Mouse (Mus musculus) cerebellum, adult 2 months (tissue): ENCODE measurements at regions not wholly inside any gene's neighbourhood (a gene's known extent, or its start where the extent isn't known, plus 50 kb on each side); places are given as distances from the start of the nearest gene placed in this dataset.

ENCODE experiments used
- DNase-seq, 2 experiments: peaks; one replicate each; pipeline ENCODE4 v3.0.0; 2021
- H3K27ac ChIP-seq: fragments of 200-500 bp; 2 replicates; pipeline ENCODE4 v1.5.1; 2012; ENCODE audit warnings: low read length, control low read depth, inconsistent platforms; ENCODE audit not compliant: insufficient read depth
- H3K27me3 ChIP-seq: fragments of 200-500 bp; 2 replicates; pipeline ENCODE4 v1.6.1; 2012; ENCODE audit warnings: inconsistent platforms, mild to moderate bottlenecking, low read length, moderate library complexity; ENCODE audit not compliant: control insufficient read depth, insufficient read depth
- H3K4me1 ChIP-seq: fragments of 200-500 bp; 2 replicates; pipeline ENCODE4 v1.6.1; 2011; ENCODE audit warnings: low read length; ENCODE audit not compliant: control insufficient read depth, insufficient read depth
- H3K4me3 ChIP-seq: fragments of 200-500 bp; replicated peaks from 2 replicates; pipeline ENCODE3; 2011; ENCODE audit warnings: mild to moderate bottlenecking, low read depth, low read length, control low read depth; ENCODE audit not compliant: insufficient read depth
- CTCF ChIP-seq: fragments of 200-500 bp; IDR thresholded peaks from 2 replicates; pipeline ENCODE4 v1.5.1; 2011; ENCODE audit warnings: low read depth, mild to moderate bottlenecking, control low read depth, low read length, moderate library complexity, borderline replicate concordance; ENCODE audit not compliant: insufficient read depth
- POLR2A ChIP-seq: fragments of 200-500 bp; IDR thresholded peaks from 2 replicates; pipeline ENCODE4 v1.6.1; 2011; ENCODE audit warnings: low read length, control low read depth, borderline replicate concordance; ENCODE audit not compliant: insufficient read depth
- WGBS: fragments of 180-500 bp; shearing (Covaris S2); methylation state at CpG from one replicate; pipeline ENCODE4 v1.1.7; 2018; 5-methylcytosine and 5-hydroxymethylcytosine counted together

DNA sequence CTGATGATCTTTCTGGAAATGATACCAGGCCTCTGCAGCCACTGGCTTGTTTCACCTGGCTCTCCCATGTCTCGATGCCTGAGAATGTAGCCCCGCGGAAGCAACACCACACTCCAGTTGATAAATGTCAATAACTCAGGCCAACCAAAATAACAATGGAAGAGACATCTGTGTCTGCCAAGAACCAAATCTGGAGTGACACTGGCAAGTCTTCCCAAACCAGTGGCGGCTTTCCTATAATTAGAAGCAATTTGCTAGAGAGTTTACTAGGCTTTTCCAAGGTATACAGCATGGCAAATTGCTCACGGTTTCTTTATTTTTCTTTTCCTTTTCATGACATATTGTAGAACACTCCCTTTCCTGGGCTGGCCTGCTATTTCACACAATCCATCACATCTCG is 268.1 kb upstream of the Msx2 start:
- H3K27me3 ChIP-seq = no peaks in the 10 kb centered on the region
- H3K27ac ChIP-seq = no peak overlapping the region
- H3K4me3 ChIP-seq = no peak overlapping the region
- no peak for DNase-seq
- TF ChIP-seq POLR2A (no peak), CTCF (no peak)
- H3K4me1 ChIP-seq = no peaks in the 10 kb centered on the region
- WGBS = 56% methylated on average over 6 of the region's 6 CpGs

DNA sequence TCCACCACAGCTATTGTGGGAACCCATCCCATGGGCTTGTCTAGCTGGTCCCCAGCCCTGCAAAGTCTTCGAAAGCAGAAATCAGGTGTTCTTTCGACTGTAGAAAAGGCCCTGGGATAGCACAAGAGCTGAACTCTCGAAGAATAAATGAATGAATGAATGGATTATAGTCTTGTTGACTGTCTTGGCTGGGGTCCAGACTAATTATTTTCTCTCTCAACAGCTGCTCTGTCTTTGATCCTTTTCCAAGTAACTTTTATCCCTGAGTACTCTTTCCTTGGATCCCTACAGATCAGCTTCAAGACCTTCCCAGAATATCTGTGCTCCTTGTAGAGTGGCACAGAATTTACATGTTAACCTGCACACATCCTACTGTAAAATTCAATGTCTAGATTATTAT is 266.3 kb upstream of the Msx2 start:
- H3K27ac ChIP-seq = no peak overlapping the region
- 25% methylated on average over 3 of the region's 3 CpGs for WGBS
- no peak overlapping the region for H3K4me3 ChIP-seq
- no peak for DNase-seq
- no peak for TF ChIP-seq POLR2A
- TF ChIP-seq CTCF = no peak
- no peaks in the 10 kb centered on the region for H3K27me3 ChIP-seq
- H3K4me1 ChIP-seq = no peaks in the 10 kb centered on the region

DNA sequence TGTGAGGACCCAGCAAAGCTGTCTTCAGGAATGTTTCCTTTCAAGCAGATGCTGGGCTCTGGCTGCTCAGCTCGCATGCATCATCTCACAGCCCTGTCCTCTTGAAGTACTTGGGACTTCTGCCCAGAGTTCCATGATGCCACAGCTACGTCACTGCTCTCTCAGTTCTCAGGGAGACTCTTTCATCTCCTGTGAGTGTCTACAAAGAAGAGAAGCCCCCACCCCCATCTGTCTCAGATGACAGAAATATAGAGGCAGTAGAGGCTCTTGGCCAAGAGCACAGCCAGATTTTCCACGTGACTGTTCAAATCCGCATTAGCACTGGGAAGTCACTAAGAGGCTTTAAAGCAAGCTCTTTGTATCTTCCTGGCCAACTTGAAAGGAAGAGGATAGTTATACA is 262.1 kb upstream of the Msx2 start:
- WGBS = 6% methylated on average over 4 of the region's 4 CpGs
- no peak overlapping the region for H3K27ac ChIP-seq
- TF ChIP-seq CTCF (no peak), POLR2A (no peak)
- no peak for DNase-seq
- H3K4me3 ChIP-seq = no peak overlapping the region
- H3K4me1 ChIP-seq = no peaks in the 10 kb centered on the region
- H3K27me3 ChIP-seq = no peaks in the 10 kb centered on the region

DNA sequence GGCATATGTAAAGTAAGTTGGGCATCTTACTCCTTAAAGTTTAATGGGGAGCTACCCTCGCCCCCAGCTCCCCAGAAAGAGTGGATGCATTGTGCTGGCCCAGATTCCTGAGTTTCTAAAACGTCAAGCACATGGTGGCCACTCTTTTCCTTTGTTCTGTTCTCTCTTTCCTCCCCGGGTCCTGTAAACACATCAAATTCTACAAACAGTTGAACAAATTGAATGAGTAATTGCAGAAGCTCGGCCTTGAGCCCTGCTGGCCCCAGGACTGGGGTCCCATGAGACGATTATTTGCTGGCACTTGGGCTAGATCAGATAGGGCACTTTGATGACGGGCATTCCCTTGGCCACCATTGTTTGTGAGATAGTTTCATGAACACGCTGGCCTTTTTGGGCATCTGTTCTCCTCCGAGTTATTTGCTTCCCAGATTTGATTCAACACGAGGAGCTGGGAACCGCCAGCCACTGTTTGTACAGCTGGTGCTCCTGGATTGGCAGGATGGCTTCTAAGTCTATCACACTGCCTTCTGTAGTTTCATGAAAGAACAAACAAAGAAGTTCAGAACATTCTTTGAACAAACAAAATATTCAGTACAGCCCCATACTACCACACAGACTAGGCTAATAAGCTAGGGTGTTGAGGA is 257.5 kb upstream of the Msx2 start:
- TF ChIP-seq POLR2A = no peak
- no peak for TF ChIP-seq CTCF
- Histone ChIP-seq H3K4me1 (no peaks in the 10 kb centered on the region), H3K27me3 (no peaks in the 10 kb centered on the region), H3K27ac (no peak overlapping the region), H3K4me3 (no peak overlapping the region)
- no peak for DNase-seq
- 49% methylated on average over 10 of the region's 10 CpGs for WGBS

DNA sequence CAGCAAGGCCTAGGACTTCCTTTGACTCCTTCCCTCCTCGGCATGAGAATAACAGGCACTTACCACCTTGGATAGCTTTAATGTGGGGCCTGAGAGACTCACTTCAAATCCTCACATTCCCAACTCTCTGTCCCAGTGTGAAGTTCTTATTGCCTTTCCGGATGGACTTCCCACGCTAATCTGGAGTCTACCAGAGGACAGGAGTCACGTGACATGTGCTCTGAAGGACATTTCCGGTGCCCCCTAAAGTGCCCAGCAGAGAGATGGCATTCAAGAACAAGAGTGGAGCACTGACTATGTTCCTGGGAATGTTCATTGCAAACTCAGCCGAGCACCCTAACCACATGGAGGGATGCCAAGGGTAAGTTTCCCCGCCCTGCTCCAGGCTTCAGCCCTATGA is 257.0 kb upstream of the Msx2 start:
- no peak for DNase-seq
- Histone ChIP-seq H3K4me3 (no peak overlapping the region), H3K27ac (no peak overlapping the region), H3K27me3 (no peaks in the 10 kb centered on the region), H3K4me1 (no peaks in the 10 kb centered on the region)
- no peak for TF ChIP-seq POLR2A
- TF ChIP-seq CTCF = no peak
- 85% methylated on average over 7 of the region's 7 CpGs for WGBS

GRCm38 (mm10) chr13:53726031-53726430 is 253.2 kb upstream of the Msx2 start:
- WGBS = 47% methylated on average over 4 of the region's 4 CpGs

DNA sequence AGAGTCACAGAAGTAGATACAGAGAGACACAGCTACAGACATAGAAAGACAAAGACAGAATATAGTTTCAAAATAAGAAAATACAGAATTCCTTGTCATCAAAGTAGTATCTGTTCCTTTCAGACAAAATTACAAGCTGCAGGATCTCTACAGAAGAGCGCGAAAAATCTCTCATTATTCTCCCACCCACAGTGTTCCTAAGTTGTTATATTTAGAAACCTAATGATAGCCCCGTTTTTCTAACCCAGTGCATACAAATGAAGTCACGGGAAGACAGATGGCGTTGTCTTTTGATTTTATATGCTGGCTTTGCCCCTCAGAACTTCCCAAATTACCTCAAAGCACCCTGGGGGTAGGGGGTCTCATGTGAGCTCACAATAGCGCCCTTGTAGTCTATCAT is 250.0 kb upstream of the Msx2 start:
- DNase-seq = no peak
- Histone ChIP-seq H3K4me1 (no peaks in the 10 kb centered on the region), H3K4me3 (no peak overlapping the region), H3K27ac (no peak overlapping the region), H3K27me3 (no peaks in the 10 kb centered on the region; the same call in 1 of the 2 replicates)
- TF ChIP-seq CTCF (no peak), POLR2A (no peak)
- 31% methylated on average over 6 of the region's 6 CpGs for WGBS

More at GRCm38 (mm10) chr13:53726031-53726430, 253.2 kb upstream of the Msx2 start:
- Histone ChIP-seq H3K27me3 (no peaks in the 10 kb centered on the region), H3K27ac (no peak overlapping the region), H3K4me3 (no peak overlapping the region), H3K4me1 (no peaks in the 10 kb centered on the region)
- DNase-seq = no peak
- TF ChIP-seq CTCF (no peak), POLR2A (no peak)

GRCm38 (mm10) chr13:53721038-53721463 is 248.2 kb upstream of the Msx2 start:
- Histone ChIP-seq H3K27ac (no peak overlapping the region), H3K4me3 (no peak overlapping the region), H3K27me3 (no peaks in the 10 kb centered on the region; the same call in 1 of the 2 replicates), H3K4me1 (no peaks in the 10 kb centered on the region)
- no peak for DNase-seq
- 57% methylated on average over 9 of the region's 9 CpGs for WGBS
- no peak for TF ChIP-seq CTCF
- no peak for TF ChIP-seq POLR2A
